Mouse (Mus musculus) small intestine, adult 2 months (tissue): Measurements from ENCODE around the gene Col9a2.

ENCODE experiments used
- CTCF ChIP-seq: fragments of 200-500 bp; IDR thresholded peaks from 2 replicates; pipeline ENCODE4 v1.5.1; 2012; ENCODE audit warnings: low read depth, mild to moderate bottlenecking, control low read depth, inconsistent platforms, low read length, moderate library complexity, mixed read lengths; ENCODE audit not compliant: insufficient replicate concordance, insufficient read length; ENCODE audit errors: extremely low read depth
- POLR2A ChIP-seq: fragments of 200-500 bp; IDR thresholded peaks from 2 replicates; pipeline ENCODE4 v1.6.1; 2012; ENCODE audit warnings: low read depth, mild to moderate bottlenecking, control low read depth, inconsistent platforms, low read length, moderate library complexity

DNA sequence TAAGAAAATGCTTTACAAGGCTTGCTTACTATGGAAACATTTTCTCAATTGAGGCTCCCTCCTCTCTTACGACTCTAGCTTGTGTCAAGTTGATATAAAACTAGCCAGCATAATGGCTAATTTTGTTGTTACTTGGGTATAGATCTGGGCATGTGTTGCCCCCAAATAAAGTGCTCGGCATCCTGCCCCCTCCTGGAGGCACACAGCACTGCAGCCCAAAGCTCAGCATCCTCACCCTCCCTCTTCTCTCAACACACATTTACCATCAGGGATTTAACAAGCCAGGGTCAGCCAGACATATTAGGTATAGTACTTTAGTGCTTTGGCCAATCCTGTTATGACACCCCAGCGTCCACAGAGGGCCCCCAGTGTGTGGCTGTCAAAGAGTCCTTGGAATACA lies 17.2 kb downstream of the Col9a2 start:
- peak; percentile 56; the same call in 1 of the 2 replicates for TF ChIP-seq CTCF
- no peak for TF ChIP-seq POLR2A
